Mouse (Mus musculus) cortical plate, adult 2 months (tissue): Measurements from ENCODE around the gene Ncs1.

Source experiments
- CTCF ChIP-seq: fragments of 200-500 bp; IDR thresholded peaks from 2 replicates; pipeline ENCODE4 v1.5.1; 2011; ENCODE audit warnings: mild to moderate bottlenecking, control low read depth, low read length; ENCODE audit not compliant: insufficient read depth; ENCODE audit errors: extremely low read depth
- POLR2A ChIP-seq: fragments of 200-500 bp; IDR thresholded peaks from 2 replicates; pipeline ENCODE4 v1.6.1; 2011; ENCODE audit warnings: mild to moderate bottlenecking, low read length, control low read depth; ENCODE audit not compliant: insufficient read depth; ENCODE audit errors: extremely low read depth

DNA sequence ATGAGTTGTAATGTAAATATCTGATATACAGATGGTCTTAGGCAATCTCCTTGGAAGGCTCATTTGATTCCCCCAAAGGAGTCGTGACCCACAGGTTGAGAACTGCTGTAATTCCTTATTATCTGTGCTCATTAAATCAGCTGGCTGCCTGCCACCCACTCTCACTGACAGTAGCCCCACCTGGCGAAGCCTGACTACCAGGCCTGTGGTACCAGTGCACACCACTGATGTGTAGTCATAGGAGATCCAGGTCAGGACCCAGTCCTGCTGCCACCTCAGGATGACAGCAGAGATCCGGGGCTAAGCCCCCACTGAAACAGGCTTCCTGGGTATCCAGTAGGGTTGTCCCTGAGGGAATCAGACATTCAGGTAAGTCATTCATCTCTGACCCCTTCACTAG is 27.0 kb upstream of the Ncs1 start:
- no peak for TF ChIP-seq CTCF
- no peak for TF ChIP-seq POLR2A
